Mouse (Mus musculus) hindbrain, embryonic 14.5 days (tissue): Measurements from ENCODE around the gene Plod1. TPM values are rescaled to one million over a fixed set of nuclear protein-coding genes. Genes with fewer than 3 reads are reported as not detected.
A peak's percentile ranks its signal among the peaks of the same experiment; 100 is the strongest.
"Not testable (repeated sequence)": the region's sequence is repeated elsewhere in the genome, so short reads cannot be mapped to it uniquely, and the experiment has no call there.

Source experiments
- ATAC-seq: fragments of 200-750 bp; cut with Nextera tagmentation; 2 replicates; pipeline ENCODE4 v1.8.0; 2017; ENCODE audit warnings: moderate number of reproducible peaks, mild to moderate bottlenecking, moderate TSS enrichment, moderate library complexity; ENCODE audit not compliant: low FRiP score
- DNase-seq: peaks from one replicate; pipeline ENCODE4 v3.0.0-alpha.2; 2015; ENCODE audit warnings: low spot score
- H3K27ac ChIP-seq: fragments of 300-500 bp; sonication (generic); 2 replicates; pipeline ENCODE4 v1.5.1; 2014; ENCODE audit warnings: mild to moderate bottlenecking, moderate library complexity
- H3K27me3 ChIP-seq: fragments of 300-500 bp; sonication (generic); 2 replicates; pipeline ENCODE4 v1.6.1; 2014; ENCODE audit warnings: mild to moderate bottlenecking, low read length, mixed read lengths; ENCODE audit not compliant: control insufficient read depth, insufficient read depth
- H3K36me3 ChIP-seq: fragments of 300-500 bp; sonication (generic); replicated peaks from 2 replicates; pipeline ENCODE4 v1.6.1; 2014; ENCODE audit not compliant: control insufficient read depth, insufficient read depth
- H3K4me1 ChIP-seq: fragments of 300-500 bp; sonication (generic); replicated peaks from 2 replicates; pipeline ENCODE4 v1.6.1; 2014; ENCODE audit warnings: antibody characterized with exemption, low read length, mixed read lengths; ENCODE audit not compliant: control insufficient read depth, insufficient read depth
- H3K4me2 ChIP-seq: fragments of 300-500 bp; sonication (generic); replicated peaks from 2 replicates; pipeline ENCODE4 v1.6.1; 2014; ENCODE audit warnings: mild to moderate bottlenecking, moderate library complexity
- H3K4me3 ChIP-seq: fragments of 300-500 bp; sonication (generic); replicated peaks from 2 replicates; pipeline ENCODE4 v1.5.1; 2014; ENCODE audit warnings: mild to moderate bottlenecking, low read length
- H3K9ac ChIP-seq: fragments of 300-500 bp; sonication (generic); 2 replicates; pipeline ENCODE4 v1.6.1; 2014
- H3K9me3 ChIP-seq: fragments of 300-500 bp; sonication (generic); 2 replicates; pipeline ENCODE4 v1.6.1; 2016; ENCODE audit warnings: low read length; ENCODE audit not compliant: control insufficient read depth
- WGBS: fragments of 180-500 bp; shearing (Covaris S2); extraction: QIAGEN DNeasy Blood & Tissue Kit; methylation state at CpG from one replicate; pipeline ENCODE4 v1.1.7; 2014; 5-methylcytosine and 5-hydroxymethylcytosine counted together
- polyA plus RNA-seq: library from polyadenylated mRNA; unstranded; fragments of >200 nt; fragmentation: Nextera tagmentation; extraction: Ambion mirVana; gene quantifications from 2 replicates; pipeline ENCODE4 v1.2.1, GENCODE M21; 2014

Gene Plod1
- polyA plus RNA-seq, 1 experiment from 2014 or later: 28.1 TPM

DNA sequence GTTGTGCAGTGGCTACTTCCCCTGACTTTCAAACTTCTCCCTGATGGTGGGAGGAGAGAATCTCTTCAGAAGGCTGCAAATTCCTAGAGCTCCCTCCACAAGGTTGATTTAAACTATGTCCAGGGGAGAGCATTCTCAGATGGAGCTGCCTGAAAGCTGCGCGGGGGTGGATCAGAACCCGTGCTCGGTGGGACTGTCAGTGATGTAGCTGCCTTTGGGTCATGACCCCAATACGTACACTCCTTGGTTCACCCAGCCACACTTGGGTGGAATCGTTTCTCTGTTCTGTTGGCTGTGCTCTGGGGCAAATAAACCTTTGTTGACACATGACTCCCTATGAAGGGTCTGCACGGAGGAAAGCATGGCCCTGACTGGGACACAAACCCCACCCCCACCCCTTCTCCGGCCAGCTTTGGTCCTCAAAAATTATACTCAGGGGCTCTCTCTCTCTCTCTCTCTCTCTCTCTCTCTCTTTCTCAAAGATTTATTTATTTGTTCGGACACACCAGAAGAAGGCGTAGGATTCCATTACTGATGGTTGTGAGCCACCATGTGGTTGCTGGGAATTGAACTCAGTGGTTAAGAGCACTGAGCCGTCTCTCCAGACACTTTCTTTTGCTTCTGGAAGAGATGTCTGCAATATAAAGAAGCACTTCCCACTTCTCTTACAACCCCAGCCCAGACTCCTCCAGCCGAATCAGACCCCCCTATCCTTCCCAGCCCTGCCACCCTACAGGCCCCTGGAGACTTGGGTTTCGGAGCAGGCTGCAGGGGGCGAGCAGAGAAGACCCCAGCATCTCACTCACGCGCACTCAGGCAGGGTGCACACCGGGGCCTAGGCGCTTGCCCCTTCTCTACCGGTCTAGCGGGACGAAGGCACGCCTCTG lies 68.8 kb downstream of the Plod1 start:
- Histone ChIP-seq H3K4me2 (peak overlapping the region; percentile 51), H3K4me1 (peaks cover 19% of the 10 kb centered on the region), H3K27ac (peak overlapping the region; percentile 70), H3K4me3 (peak overlapping the region; percentile 69), H3K9ac (peak overlapping the region; percentile 71), H3K27me3 (no peaks in the 10 kb centered on the region), H3K9me3 (no peaks in the 10 kb centered on the region), H3K36me3 (peaks cover 26% of the 10 kb centered on the region)
- 5% methylated on average over 22 of the region's 22 CpGs for WGBS
- DNase-seq (peak; percentile 28), ATAC-seq (no peak; the same call in 1 of the 2 replicates)

DNA sequence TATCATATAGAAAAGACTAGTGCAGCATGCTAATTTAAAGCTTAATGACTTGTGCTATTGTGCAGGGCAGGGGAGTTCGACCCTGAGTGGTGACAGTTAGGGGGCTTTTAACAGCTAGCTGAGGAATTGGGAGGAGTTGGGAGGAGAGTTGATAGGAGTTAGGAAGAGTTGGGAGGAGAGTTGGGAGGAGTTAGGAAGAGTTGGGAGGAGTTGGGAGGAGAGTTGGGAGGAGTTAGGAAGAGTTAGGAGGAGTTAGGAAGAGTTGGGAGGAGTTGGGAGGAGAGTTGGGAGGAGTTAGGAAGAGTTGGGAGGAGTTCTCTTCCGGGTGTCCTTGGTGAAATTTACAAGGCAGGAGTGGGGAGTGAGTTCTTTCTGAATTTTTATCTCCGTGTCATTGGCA lies 69.8 kb downstream of the Plod1 start:
- H3K4me2 ChIP-seq, ATAC-seq, H3K27ac ChIP-seq, H3K9me3 ChIP-seq, H3K9ac ChIP-seq, H3K27me3 ChIP-seq, DNase-seq, H3K4me3 ChIP-seq: not testable (repeated sequence)
- peaks cover 28% of the 10 kb centered on the region; the same call in 1 of the 2 replicates for H3K36me3 ChIP-seq
- WGBS: 66% methylated on average over 3 of the region's 3 CpGs
- peaks cover 19% of the 10 kb centered on the region for H3K4me1 ChIP-seq

DNA sequence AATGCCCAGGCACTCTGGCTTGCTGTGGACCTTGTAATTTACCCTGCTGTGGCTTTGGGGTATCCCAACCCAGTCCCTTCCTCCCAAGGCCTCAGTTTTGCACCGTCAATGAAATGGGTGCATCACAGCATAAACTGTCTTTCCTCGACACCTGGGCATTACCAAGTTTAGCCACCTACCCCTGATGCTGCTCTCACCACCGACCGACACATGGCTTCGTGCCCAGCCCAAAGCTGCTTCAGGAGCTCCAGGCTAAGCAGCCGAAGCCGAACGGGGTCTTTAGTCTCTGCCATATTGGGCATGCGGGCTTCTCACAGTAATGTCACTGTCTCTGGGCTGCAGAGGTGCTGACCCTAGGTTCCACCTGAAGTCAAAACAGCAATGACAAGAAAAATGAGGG lies 70.5 kb downstream of the Plod1 start:
- ATAC-seq (no peak), DNase-seq (no peak)
- Histone ChIP-seq H3K27ac (no peak overlapping the region), H3K36me3 (peaks cover 35% of the 10 kb centered on the region), H3K27me3 (no peaks in the 10 kb centered on the region), H3K4me2 (no peak overlapping the region), H3K4me3 (no peak overlapping the region), H3K9me3 (no peaks in the 10 kb centered on the region), H3K9ac (no peak overlapping the region), H3K4me1 (peaks cover 19% of the 10 kb centered on the region)
- 97% methylated on average over 9 of the region's 9 CpGs for WGBS

DNA sequence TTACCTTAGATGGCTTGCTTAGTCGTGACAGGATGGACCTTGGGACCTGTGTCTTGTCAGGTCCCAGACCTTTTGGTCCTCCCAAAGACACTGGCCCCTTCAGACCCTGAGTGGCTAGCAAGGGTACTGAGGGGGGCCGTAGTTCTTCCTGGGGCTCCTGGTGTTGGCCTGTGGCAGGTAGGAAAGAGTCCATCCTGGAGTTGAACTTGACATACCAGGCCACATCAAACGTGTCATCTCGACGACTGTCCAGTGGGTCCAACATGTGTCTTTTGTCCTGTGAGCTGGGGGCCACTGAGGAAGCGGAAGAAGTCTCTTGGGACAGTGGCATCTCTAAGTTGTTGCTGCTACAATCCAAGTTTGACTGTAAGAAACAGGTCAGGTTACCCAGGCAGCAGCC lies 70.9 kb downstream of the Plod1 start:
- H3K27ac ChIP-seq: no peak overlapping the region
- H3K4me3 ChIP-seq: no peak overlapping the region
- 93% methylated on average over 6 of the region's 6 CpGs for WGBS
- ATAC-seq (no peak), DNase-seq (no peak)
- peaks cover 39% of the 10 kb centered on the region for H3K36me3 ChIP-seq
- peaks cover 19% of the 10 kb centered on the region for H3K4me1 ChIP-seq
- H3K9me3 ChIP-seq: no peaks in the 10 kb centered on the region
- H3K27me3 ChIP-seq: no peaks in the 10 kb centered on the region
- no peak overlapping the region for H3K9ac ChIP-seq
- H3K4me2 ChIP-seq: no peak overlapping the region

DNA sequence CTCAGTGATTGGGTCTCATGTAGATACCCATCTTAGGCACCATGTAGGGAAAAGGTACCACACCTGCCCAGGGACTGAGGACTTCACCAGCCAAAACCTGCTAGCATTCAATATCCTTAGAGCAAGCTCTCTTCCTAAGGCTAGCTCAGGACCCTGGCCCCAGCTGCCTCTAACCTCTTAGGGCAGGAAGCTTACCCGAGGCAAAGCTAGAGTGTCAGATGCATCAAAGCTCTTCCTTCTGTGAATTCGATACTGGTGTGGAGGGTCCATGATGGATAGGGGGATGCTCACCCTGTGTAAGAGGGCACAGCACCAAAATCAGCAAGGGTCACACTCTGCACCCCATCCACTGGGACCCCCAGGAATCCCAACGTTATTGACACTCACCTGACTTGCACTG lies 74.5 kb downstream of the Plod1 start:
- Histone ChIP-seq H3K27ac (no peak overlapping the region), H3K36me3 (peaks cover 47% of the 10 kb centered on the region), H3K4me3 (no peak overlapping the region), H3K9ac (no peak overlapping the region), H3K4me1 (no peaks in the 10 kb centered on the region), H3K9me3 (no peaks in the 10 kb centered on the region), H3K27me3 (no peaks in the 10 kb centered on the region), H3K4me2 (no peak overlapping the region)
- ATAC-seq: no peak
- DNase-seq: no peak
- WGBS: 84% methylated on average over 3 of the region's 3 CpGs

Other genes with a start within 250 kb of the Plod1 start
- gene Zfp534, start 234.2 kb downstream of the Plod1 start, polyA plus RNA-seq: not detected in 2 replicates
- gene Zfp984, start 127.0 kb downstream of the Plod1 start, polyA plus RNA-seq: 4.8 and 6.1 TPM in 2 replicates
- gene Zfp933, start 88.4 kb downstream of the Plod1 start, polyA plus RNA-seq: 7.2 and 7.3 TPM in 2 replicates
- 20.8 and 25.5 TPM in 2 replicates for gene Miip, start 68.0 kb downstream of the Plod1 start, polyA plus RNA-seq
- gene Fv1, start 67.8 kb downstream of the Plod1 start, polyA plus RNA-seq: 7.2 and 11.3 TPM in 2 replicates
- 83.4 and 91.6 TPM in 2 replicates for gene Mfn2, start 32.1 kb downstream of the Plod1 start, polyA plus RNA-seq
- gene 2510039O18Rik, start 4.1 kb upstream of the Plod1 start, polyA plus RNA-seq: 15.8 and 19.4 TPM in 2 replicates
- 0.25 TPM in 1 of 2 replicates, not detected in the other for gene Nppb, start 49.0 kb upstream of the Plod1 start, polyA plus RNA-seq
- 2.4 TPM in 2 replicates for gene Nppa, start 64.0 kb upstream of the Plod1 start, polyA plus RNA-seq
- gene Clcn6, start 102.1 kb upstream of the Plod1 start, polyA plus RNA-seq: 24.8 and 28.7 TPM in 2 replicates
- 17.4 and 18.7 TPM in 2 replicates for gene Mthfr, start 102.3 kb upstream of the Plod1 start, polyA plus RNA-seq
- 5.3 and 6.6 TPM in 2 replicates for gene Agtrap, start 151.3 kb upstream of the Plod1 start, polyA plus RNA-seq
- 114 and 124 TPM in 2 replicates for gene Mad2l2, start 193.6 kb upstream of the Plod1 start, polyA plus RNA-seq
- gene Draxin, start 193.9 kb upstream of the Plod1 start, polyA plus RNA-seq: 16.9 and 17.4 TPM in 2 replicates
- 18.1 and 18.3 TPM in 2 replicates for gene Fbxo6, start 215.4 kb upstream of the Plod1 start, polyA plus RNA-seq
- gene Fbxo44, start 223.7 kb upstream of the Plod1 start, polyA plus RNA-seq: 98.6 and 101 TPM in 2 replicates
- 13.1 and 14.0 TPM in 2 replicates for gene Fbxo2, start 223.9 kb upstream of the Plod1 start, polyA plus RNA-seq